Mouse (Mus musculus) kidney, postnatal 36 days (tissue): ENCODE results near the gene Hivep3.

Experiments used
- DNase-seq, 2 experiments: peaks; one replicate each; pipeline ENCODE4 v3.0.0; 2021 to 2022; ENCODE audit warnings: mixed read lengths in 2 of 2

Hivep3 gene

GRCm38 (mm10) chr4:120168346-120168745, 434.8 kb downstream of the Hivep3 start:
- no peak for DNase-seq

DNA sequence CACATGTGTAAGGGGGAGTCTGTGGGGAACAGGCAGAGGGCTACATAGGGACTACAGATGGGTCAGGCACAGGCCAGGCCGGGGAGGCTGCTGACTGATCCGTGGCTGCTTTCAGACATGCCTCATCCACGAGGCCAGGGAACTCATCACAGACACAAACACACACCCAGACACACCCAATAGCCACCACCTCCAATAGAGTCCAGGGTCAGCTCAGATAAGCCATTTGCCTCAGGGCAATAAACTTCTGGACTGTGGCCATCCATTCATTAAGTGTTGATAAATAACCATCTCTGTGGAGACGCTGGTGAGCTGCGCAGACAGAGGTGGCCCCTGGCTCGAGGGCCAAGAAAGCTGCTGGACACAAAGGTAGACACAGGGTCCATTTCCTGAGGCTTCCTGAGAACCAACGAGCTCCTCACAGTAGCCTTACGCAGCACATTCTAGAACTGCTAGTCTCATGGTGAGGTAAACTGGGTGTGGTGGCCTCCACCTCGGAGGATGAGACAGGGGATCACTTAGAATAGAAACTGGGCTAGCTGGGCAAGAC, 436.9 kb downstream of the Hivep3 start:
- DNase-seq, result no peak

GRCm38 (mm10) chr4:120172050-120172684, 438.6 kb downstream of the Hivep3 start:
- peak; percentile 12 to 18 for DNase-seq

DNA sequence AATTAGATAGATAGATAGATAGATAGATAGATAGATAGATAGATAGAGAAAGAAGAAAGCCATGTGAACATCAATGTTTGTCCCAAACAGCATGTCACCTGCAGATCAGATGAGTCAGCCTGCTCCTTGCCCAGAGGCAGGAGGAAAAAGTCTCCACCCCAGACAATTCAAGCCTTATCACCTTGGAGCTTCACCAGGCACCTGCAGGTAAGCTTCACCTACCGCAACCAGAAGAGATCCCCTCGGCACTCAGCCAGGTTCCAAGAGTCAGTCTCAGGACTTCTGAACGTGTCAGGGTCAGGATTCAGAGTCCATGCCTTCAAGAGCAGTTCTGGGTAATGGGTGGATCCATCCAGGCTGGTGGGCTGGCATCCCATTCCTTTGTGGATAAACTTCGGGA, 445.5 kb downstream of the Hivep3 start:
- DNase-seq, result no peak

DNA sequence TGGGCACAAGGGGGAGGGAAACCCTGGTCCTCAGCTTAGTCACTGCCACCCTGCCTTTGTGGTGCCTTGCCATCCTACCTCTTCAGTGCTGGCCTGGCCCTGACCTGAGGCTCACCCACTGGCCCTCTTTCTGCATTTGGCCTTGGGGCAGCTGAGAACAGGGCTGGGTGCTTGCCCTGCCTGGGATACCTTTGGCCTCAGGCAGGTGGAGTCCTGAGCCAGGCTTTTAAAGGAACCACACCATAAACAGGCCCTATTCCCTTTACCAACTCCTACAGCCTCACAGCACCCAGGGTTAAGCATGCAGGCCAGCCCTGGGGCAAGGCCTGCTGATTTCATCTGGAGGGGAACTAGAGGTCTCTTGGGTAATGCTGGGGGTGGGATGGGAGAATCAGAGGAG, 447.0 kb downstream of the Hivep3 start:
- DNase-seq, result no peak

- no peak for DNase-seq
These were observed 450.9 kb downstream of the Hivep3 start for GRCm38 (mm10) chr4:120184374-120184991.

GRCm38 (mm10) chr4:120186441-120186840, 452.9 kb downstream of the Hivep3 start:
- no peak for DNase-seq

DNA sequence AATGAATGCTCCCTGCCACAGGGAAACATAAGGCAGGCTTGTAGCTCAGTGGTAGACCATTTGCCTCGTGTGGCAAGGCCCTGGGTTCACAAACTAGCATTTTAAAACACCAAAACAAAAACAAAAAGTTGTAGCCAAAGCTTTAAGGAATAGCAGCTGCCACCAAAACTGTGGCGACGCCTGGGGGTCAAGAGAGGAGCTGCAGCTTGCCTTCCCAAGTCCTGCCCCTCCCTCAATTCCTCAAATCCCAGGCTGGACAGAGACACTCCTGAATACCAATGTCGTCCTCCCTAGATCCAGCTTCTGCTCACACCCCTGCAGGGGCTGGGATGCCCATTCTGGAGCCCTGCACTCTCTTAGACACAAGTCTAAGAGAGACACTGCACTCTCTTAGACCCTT, 453.4 kb downstream of the Hivep3 start:
- DNase-seq, result peak in 1 of 2 experiments; percentile 38
